Mouse (Mus musculus) gonadal fat pad, adult 2 months (tissue): ENCODE results near the gene Fcgrt. TPM values are rescaled to one million over a fixed set of nuclear protein-coding genes. Genes with fewer than 3 reads are reported as not detected.
A peak's percentile ranks its signal among the peaks of the same experiment; 100 is the strongest.
"Not testable (repeated sequence)": the region's sequence is repeated elsewhere in the genome, so short reads cannot be mapped to it uniquely, and the experiment has no call there.

Source experiments
- DNase-seq: peaks from one replicate; pipeline ENCODE4 v3.0.0-alpha.2; 2012; ENCODE audit warnings: low read depth
- polyA plus RNA-seq: library from polyadenylated mRNA; depleted of rRNA; stranded (reverse); fragments of >200 nt; gene quantifications from 2 replicates; pipeline ENCODE4 v1.2.3, GENCODE M21; 2012

The Fcgrt gene
- polyA plus RNA-seq, 1 experiment = 158 TPM

DNA sequence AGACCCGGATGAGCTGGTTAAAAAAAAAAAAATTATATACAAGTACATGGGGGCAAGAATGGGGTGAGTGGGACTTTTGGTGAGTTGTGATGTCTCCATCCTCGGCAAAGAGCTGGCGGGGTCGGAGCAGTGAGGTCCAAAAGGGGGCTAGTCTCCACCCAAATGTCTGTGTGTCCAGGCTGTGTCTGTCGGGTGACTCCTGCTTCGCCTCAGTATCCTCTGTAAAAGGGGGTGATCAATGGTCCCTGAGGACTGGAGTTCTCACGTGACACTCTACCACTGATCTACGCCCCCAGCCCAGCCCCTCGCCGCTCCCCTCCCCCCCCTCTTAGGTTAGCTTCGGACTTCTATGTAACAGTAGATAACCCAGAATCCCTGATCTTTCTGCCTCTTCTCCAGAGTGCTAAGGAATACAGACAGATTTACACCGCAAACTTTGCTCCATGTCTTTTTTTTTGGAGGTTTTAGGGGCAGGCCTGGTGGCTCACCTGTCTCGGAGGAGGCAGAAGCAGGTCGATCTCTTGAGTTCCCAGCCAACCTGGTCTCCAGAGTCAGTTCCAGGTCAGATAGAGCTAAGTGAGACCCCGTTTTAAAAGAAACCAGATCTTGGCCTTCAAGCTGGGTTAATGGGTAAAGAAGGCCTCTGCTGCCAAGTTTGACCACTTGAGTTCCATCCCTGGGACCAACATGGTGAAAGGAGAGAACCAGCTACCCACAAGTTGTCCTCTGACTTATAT is 26.3 kb upstream of the Fcgrt start:
- no peak for DNase-seq

DNA sequence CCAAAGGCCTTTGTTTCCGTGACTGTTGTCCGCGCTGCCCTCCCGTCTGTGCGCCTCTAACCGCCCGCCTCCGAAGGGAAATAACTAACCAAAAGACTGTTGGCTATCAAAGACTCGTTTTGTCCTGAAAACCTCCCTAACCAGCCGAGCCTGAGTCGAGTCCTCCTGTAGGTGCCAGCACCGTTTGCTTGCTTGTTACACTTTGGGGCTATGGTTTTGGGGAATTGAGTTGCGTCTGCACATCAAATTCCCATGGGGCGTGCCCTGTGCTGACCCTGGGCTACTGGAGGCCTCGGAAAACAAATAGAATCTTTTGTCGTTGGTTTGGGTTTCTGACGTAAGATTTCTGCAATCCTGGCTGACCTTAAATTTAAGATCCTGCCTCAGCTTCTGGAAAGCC is 25.7 kb upstream of the Fcgrt start:
- no peak for DNase-seq

DNA sequence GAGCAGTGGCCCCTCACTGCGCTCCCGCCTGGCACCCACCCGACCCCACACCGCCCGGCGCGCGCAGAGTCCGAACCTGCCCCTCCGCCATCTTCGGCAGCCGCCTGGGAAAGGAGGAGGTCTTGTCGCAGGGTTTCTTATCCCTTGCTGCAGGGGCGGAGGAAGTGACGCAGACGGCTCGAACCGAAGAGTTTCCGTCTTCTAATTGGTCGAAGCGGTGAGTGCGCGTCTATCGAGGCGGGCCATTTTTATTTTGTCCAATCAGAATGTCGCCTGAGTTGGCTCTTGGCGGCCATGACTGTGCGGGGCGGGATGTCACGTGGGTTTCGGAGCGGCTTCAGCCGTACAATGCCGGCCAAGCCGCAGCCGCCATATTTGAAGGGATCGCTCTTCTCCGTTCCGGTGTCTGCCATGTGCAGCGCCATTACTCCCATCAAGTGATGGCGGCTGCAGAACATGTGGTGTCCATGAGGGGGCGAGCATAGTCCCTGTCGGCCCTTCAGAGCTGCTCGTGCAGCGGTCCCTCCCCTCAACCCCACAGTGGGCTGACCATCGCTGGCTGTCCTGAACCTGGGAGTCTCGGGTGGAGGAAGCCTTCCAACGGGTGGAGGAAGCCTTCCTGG is 25.1 kb upstream of the Fcgrt start, which contains the start of gene Rpl13a:
Rpl13a (minus strand) TSS at position 138 of the 623 bp plus-strand sequence.
- DNase-seq = peak; percentile 92

DNA sequence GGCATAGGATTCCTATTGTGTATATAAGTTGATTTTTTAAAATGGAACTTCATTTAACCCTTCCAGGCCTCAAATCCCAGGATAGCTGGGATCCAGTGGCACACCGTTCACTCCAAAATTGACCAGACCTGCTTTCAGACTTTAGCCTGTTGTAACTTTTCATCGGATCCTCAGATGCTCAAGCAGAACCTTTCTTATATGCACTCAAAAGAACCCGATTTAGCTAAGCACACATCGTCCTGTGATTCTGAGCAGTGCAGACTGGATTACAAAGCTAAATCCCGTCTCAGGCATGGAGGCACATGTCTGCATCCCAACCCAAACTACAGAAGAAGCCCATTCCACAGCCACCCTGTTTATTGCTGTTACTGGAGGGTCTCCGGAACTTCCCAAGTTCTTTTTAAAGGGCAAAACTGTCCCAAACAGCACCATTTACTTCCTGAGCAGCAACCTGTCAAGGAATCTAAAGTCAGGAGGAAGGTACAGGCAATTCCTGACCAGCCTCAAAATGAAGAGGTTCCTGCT is 24.1 kb upstream of the Fcgrt start:
- no peak for DNase-seq

DNA sequence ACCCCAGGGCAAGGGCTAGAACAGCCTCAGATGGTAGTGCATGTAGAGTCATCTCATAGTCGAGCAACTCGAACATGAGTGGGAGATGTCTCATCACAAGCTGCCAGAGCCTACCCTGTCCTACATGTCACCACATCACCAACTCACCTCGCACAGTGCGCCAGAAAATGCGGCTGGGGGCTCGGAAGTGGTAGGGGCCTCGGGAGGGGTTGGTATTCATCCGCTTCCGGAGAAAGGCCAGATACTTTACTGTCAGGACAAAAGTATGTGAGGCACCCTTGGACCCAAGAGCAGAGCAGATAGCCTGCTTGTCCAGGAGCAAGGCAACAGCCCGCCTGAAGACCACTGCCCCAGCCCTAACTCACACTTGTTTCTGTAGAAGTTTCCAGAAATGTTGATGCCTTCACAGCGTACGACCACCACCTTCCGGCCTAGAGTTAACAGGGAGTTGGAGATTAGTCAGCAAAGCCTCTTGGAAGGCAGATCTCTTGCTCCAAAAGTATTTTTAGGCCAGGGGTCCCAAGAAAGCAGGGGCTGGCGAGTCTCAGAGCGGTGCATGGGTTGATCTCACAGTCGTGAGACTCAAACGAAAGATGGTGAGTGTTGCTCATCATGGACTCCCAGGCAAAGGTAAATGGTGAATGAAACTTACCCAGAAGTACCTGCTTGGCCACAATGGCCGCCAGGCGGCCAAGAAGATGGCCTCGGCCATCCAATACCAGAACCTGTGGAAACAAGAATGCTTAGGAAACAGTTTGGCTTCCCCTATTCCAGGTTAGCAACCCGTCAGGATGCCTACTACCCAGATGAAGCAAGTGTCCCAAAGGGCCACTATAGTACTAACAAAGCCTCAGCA is 23.4 kb upstream of the Fcgrt start:
- no peak for DNase-seq

DNA sequence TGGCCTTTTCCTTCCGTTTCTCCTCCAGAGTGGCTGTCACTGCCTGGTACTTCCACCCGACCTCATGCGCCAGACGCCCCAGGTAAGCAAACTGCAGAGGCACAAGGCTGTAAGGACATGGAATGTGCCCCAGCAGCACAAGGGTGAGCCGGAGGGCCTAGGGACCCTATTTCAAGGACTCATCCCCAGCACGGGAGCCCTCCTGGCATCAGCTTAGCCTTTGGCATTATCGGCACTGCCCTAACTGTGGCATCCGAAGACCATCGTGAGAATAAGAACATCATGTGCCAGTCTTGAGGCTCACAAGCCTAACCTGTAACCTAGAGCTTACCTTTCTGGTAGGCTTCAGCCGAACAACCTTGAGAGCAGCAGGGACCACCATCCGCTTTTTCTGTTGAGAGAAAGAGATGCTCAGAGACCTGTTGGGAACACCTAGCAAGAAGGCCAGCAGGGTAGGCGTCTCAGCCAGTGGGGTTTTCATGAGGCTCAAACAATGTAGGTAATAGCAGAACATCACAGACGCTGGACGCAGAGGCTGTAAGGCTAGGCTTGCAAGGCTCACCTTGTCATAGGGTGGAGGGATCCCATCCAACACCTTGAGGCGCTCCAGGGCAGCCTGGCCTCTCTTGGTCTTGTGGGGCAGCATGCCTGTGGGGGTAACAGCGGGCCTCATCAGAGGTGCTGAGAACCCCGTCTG is 22.6 kb upstream of the Fcgrt start:
- DNase-seq = no peak

DNA sequence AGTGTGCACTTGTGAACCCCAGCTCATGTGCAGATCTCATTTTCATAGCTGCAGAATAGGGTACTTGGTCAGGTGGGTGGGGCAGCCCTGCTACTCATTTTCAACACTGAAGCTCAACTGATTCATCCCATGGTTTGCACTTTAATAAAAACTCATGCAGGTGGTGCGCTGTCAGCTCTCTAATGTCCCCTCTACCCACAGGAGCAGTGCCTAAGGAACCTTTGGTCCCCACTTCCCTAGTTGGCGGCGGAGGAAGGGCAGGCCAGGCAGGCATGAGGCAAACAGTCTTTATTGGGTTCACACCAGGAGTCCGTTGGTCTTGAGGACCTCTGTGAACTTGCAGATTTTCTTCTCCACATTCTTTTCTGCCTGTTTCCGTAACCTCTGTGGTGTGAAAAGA is 22.0 kb upstream of the Fcgrt start:
- DNase-seq = not testable (repeated sequence)

DNA sequence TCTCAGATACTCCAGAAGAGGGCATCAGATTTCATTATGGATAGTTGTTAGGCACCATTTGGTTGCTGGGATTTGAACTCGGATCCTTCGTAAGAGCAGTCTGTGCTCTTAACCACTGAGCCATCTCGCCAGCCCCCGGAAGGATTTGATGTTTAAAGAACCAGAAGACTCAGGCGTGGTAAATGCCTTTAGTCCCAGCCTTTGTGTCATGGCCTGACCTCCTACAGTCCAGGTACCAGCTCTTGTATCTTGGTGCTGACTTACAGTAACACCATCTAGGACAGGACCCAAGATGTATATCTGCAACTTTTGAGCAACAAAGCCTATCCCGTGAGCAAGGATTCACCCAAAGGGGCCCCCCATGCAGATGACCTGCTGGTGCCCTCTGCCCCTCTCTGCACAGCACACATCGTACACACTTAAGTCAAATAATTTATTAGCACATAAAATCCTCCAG is 21.5 kb upstream of the Fcgrt start:
- no peak for DNase-seq

DNA sequence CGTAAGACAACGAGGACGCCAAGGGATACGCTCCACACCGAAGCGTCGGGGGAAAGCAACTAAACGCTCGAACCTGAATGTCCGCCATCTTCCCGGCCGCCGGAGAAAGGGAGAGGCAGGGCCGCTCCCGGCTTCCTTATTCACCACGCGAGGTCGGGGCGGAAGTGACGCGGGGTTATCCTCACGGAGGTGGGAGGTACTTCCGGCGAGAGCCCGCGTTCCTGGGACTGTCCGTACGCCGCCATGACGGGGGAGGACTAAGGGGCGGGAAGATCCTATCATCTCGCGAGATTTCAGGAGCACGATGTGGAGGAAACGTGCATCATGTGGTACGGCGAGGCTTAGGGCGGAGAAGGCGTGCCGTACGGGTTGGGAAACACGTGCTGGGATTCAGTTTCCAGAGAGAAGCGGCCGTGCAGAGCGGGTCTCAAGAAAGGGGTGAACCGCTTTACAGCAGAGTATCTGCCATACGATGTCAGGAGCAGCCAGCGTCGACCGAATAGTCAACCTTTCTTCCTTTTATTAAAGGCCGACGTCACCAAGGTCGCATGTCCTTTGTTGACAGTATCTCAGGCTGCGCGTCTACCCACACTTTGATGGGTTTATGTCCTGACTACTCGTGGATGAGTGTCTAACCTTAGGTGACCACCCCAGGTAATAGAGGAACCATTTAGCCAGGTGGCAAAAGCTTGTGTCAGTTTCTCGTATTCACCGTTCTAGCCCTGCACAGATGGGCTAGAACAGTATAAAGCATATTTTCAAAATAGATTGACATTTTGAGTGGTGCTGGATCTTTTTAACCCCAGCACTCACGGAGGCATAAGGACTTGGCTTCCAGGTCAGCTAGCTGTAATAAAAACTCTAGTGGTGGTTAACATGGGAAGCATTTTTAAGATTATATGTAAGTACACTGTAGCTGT is 20.8 kb upstream of the Fcgrt start, which contains the start of gene Rps11:
Rps11 (minus strand) TSS at position 216 of the 920 bp plus-strand sequence.
- DNase-seq = peak; percentile 95

DNA sequence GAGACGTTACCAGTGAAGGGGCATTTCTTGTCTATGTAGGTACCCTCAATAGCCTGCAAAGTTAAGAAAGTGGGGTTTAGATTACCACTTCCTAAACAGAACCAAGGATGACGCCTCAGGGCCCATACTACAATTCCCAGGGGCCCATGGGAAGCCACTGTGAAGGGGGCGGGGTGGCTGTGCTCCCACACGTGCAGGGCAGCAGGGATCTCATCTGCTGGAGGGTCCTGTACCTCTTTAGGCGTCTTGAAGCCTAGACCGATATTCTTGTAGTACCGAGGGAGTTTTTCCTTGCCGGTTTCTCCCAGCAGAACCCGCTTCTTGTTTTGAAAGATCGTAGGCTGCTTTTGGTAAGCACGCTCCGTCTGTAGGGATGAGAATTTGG is 19.5 kb upstream of the Fcgrt start:
- no peak for DNase-seq

DNA sequence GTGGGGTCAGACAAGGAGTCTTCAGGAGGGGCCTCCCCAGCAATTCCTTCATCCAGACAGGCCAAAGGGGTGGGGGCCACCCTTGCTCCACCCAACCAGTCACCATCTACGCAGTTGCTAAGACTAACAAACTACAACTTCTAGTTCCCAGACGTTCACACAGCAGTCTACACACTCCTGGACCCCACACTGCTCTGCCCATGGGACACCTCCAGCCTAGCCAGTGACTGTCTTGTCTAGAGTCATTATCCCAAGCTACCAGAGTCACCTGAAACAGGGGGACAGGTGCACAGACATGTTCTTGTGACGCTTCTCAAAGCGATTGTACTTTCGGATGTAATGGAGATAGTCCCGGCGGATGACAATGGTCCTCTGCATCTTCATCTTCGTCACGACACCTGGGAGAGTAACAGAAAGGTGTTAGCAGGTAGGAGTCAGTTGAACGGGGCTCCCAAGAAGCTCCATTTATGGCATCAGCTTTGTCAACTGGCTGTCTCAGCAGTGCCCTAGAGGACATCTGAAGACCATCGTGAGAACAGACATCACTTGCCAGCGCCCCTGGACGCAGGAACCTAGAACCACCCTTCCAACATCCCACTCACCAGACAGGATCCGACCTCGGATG is 19.0 kb upstream of the Fcgrt start:
- DNase-seq = no peak

DNA sequence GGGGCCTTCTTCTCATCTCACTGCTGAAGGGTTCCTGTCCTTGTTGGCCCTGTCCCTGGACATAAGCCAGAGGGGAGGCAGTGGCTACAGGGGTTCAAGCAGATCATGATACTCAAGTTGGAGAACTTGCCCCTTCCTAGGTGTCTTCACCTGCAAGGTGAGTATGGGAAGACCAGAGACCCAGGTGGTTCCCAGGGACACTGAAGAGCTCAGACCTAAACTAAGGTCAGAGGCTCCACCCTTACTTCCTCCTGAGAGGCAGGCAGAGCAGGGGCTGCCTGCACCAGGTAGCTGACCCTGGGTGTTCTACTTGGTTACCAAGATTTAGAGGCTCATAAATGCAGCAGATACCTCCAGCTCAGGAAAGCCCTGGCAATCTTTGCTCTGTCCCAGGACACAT is 18.3 kb upstream of the Fcgrt start:
- no peak for DNase-seq

DNA sequence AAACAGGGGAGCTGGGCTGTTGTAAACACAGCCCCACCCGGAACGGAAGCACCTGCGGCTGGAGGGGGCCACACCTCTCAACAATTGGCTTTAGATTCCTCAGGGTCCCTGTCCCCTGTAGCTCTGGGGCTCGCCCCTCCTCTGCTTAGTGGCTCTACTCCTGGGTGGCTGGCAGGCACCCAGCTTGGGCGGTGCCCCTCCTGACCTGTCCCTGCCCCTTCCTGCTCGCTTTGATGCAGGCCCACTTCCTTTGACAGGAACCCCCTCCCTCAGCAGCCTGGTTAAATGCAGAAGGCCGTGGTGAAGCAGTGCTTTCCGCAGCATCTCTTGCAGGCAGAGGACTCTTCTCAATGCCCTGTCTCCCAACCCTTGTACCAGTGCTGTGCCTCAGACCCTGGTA is 17.8 kb upstream of the Fcgrt start:
- DNase-seq = no peak

DNA sequence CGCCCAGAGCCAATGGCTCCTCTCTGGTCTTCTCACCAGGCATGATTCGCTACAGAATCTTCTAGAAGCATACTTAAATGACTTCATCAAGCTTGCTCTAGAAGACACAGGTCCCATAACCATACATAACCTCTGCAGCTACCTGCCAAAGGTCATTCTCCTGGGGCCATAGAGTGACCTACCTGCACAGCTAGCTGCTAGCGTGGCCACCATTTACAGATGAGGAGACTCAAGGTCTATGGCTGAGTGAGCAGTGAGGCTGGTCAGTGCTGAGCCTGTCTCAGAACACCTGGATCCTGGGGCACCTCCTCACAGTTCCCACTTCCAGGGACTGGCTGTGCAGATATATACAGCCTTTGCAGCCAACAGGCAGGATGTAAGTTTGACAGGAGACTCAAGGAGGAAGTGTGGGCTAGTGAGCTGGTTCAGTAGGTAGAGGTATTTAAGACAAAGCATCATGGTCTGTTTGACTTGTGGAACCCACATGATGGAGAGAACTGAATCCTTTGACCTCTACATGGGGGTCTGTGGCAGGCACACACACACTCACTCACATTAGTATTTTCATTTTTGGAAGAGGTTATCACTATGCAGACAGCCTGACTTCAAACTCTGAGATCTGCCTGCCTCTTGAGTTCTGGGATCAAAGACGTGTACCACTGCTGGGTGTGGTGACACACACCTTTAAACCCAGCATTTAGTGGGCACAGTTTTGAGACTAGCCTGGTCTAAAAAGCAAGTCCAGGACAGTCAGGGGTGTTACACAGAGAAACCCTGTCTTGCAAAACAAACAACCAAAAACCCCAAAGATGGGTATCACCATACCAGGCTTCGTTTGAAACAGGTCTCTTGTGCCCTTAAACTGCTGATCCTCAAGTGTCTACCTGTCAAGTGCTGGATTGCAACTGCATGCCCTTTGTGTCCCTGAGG is 16.4 kb upstream of the Fcgrt start:
- DNase-seq = no peak

DNA sequence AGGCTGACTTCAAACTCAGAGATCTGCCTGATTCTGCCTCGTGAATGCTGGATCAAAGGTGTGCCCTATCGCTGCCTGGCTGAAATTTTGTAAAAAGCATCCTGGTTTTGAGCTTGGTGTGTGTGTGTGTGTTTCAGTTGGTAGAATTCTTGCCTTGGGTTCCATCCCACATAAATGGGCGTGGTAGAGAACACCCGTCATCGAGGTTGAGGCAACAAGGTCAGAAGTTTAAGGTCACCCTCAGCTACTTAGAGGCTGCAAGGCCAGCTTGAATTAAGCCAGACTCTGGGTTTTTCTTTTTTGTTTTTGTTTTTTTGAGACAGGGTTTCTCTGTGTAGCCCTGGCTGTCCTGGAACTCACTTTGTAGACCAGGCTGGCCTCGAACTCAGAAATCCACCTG is 14.7 kb upstream of the Fcgrt start:
- no peak for DNase-seq

DNA sequence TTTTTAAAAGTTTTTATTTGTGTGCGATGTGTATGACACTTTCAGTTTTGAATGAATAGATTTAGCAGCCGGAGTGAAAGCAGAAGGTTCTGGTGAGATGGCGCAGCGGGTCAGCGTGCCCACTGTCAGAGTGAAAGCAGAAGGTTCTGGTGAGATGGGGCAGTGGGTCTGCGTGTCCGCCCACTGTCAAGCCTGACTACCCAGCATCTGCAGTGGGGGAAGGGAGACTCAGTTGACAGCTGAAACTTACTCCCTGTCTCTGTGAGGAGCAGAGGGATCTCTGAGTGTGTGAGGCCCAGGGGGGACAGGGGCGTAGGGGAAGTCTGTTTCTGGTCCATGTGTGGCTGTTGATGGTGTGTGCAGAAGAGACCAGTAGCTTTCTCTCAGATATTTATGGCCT is 13.9 kb upstream of the Fcgrt start:
- DNase-seq = no peak

DNA sequence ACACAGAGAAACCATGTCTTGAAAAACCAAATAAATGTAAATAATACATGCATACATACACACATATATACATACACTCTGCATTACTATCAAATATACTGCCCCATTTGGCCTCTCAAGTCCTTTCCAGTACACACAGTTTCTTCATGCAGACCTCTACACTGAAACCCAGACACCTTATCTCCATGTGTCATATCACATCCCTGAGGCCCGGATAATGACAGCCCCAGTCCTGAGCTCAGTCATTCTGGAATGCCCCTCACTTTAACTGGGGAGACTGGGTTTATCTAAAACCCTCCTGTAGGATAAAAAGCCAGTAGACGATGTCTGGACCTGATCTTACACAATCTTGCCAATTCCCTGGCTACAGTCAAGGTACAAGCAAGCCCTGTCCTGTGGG is 9.8 kb upstream of the Fcgrt start:
- no peak for DNase-seq

DNA sequence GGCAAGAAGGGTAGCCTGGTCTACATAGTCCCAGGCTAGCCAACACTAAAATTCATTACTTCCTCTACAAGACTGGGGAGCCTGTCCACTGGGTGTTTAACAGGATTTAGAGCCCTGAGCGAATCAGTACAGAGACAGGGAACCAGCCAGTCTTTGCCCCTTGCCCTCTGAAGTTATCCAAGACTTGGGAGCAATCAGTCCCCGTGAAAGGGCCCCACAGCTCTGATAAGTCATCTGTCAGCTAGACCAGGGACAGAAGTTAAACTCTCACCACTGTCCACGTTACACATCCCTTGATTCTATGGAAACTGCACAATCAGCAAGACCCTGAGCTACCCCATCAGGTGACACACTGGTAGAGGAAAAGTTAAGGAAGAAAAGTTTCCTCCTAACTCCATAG is 8.9 kb upstream of the Fcgrt start:
- DNase-seq = no peak

DNA sequence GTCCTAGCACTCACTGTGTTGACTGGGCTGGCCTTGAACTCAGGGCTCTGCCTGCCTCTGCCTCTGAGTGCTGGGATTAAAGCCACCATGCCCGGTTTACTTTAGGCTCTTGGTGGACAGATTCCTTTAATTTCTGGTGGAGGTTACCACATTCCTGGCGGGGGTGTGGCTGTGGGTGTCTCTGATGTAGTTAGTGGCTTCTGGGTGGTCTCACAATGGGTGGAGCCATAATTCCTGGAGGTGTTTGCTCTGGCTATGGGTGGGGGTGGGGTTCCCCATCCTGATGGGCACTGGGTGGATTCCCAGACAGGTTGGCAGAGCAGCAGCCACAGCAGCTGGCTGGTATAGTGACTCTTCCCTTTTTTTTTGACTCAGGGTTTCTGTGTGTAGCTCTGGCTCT is 8.3 kb upstream of the Fcgrt start:
- no peak for DNase-seq
